Mouse (Mus musculus): ENCODE measurements around the gene Wnt5b. TPM values are rescaled to one million over a fixed set of nuclear protein-coding genes. Genes with fewer than 3 reads are reported as not detected.

The Wnt5b gene
- polyA plus RNA-seq (2012; ENCODE audit: insufficient read depth, insufficient read length, low replicate concordance, missing spikeins) = not detected in 2 replicates

- 1% methylated on average over 116 of the region's 120 CpGs for WGBS
- Histone ChIP-seq H3K4me1 (ENCODE audit: control insufficient read depth, insufficient read depth, low read length) (peaks cover 8% of the 10 kb centered on the region), H3K4me3 (ENCODE audit: insufficient read depth, low read depth, low read length) (peak within 1 kb of the TSS; percentile 70), H3K27ac (ENCODE audit: insufficient read depth, low read depth, low read length) (no peak within 1 kb of the TSS)
- TF ChIP-seq POLR2A (IDR thresholded peaks at IDR 0.05; ENCODE audit: insufficient read depth, low read depth, low read length) (no peak), CTCF (IDR thresholded peaks at IDR 0.05; ENCODE audit: insufficient read depth, low read depth, low read length) (no peak)
Measured at GRCm38 (mm10) chr6:119543803-119544517, at the start of gene Wnt5b. TSS of gene Wnt5b (minus strand) at chr6:119544347.

GRCm38 (mm10) chr6:119590872-119591271, 46.7 kb upstream of the Wnt5b start:
- Histone ChIP-seq H3K4me1 (ENCODE audit: control insufficient read depth, insufficient read depth, low read length) (peaks cover 3% of the 10 kb centered on the region; the same call in 1 of the 2 replicates), H3K27ac (ENCODE audit: insufficient read depth, low read depth, low read length) (no peak overlapping the region), H3K4me3 (ENCODE audit: insufficient read depth, low read depth, low read length) (no peak overlapping the region)
- no peak for TF ChIP-seq CTCF (IDR thresholded peaks at IDR 0.05; ENCODE audit: insufficient read depth, low read depth, low read length)
- no peak for TF ChIP-seq POLR2A (IDR thresholded peaks at IDR 0.05; ENCODE audit: insufficient read depth, low read depth, low read length)
- WGBS = 91% methylated on average over 2 of the region's 2 CpGs

GRCm38 (mm10) chr6:119587897-119588296, 43.8 kb upstream of the Wnt5b start:
- TF ChIP-seq POLR2A (IDR thresholded peaks at IDR 0.05; ENCODE audit: insufficient read depth, low read depth, low read length) (no peak), CTCF (IDR thresholded peaks at IDR 0.05; ENCODE audit: insufficient read depth, low read depth, low read length) (no peak)
- 95% methylated on average over 2 of the region's 2 CpGs for WGBS

GRCm38 (mm10) chr6:119587454-119587853, 43.3 kb upstream of the Wnt5b start:
- TF ChIP-seq CTCF (IDR thresholded peaks at IDR 0.05; ENCODE audit: insufficient read depth, low read depth, low read length) (no peak), POLR2A (IDR thresholded peaks at IDR 0.05; ENCODE audit: insufficient read depth, low read depth, low read length) (no peak)
- Histone ChIP-seq H3K4me1 (ENCODE audit: control insufficient read depth, insufficient read depth, low read length) (peaks cover 3% of the 10 kb centered on the region; the same call in 1 of the 2 replicates), H3K27ac (ENCODE audit: insufficient read depth, low read depth, low read length) (no peak overlapping the region), H3K4me3 (ENCODE audit: insufficient read depth, low read depth, low read length) (no peak overlapping the region)

More at GRCm38 (mm10) chr6:119587897-119588296, 43.8 kb upstream of the Wnt5b start:
- no peak overlapping the region for H3K27ac ChIP-seq (ENCODE audit: insufficient read depth, low read depth, low read length)
- H3K4me3 ChIP-seq (ENCODE audit: insufficient read depth, low read depth, low read length) = no peak overlapping the region
- peaks cover 3% of the 10 kb centered on the region; the same call in 1 of the 2 replicates for H3K4me1 ChIP-seq (ENCODE audit: control insufficient read depth, insufficient read depth, low read length)

- 76% methylated on average over 5 of the region's 5 CpGs for WGBS
Measured at GRCm38 (mm10) chr6:119585652-119586375, 41.7 kb upstream of the Wnt5b start.

GRCm38 (mm10) chr6:119584061-119584460, 39.9 kb upstream of the Wnt5b start:
- Histone ChIP-seq H3K27ac (ENCODE audit: insufficient read depth, low read depth, low read length) (no peak overlapping the region), H3K4me1 (ENCODE audit: control insufficient read depth, insufficient read depth, low read length) (peaks cover 3% of the 10 kb centered on the region; the same call in 1 of the 2 replicates), H3K4me3 (ENCODE audit: insufficient read depth, low read depth, low read length) (no peak overlapping the region)
- WGBS = 76% methylated on average over 1 of the region's 1 CpGs
- no peak for TF ChIP-seq POLR2A (IDR thresholded peaks at IDR 0.05; ENCODE audit: insufficient read depth, low read depth, low read length)
- TF ChIP-seq CTCF (IDR thresholded peaks at IDR 0.05; ENCODE audit: insufficient read depth, low read depth, low read length) = no peak

More at GRCm38 (mm10) chr6:119585652-119586375, 41.7 kb upstream of the Wnt5b start:
- TF ChIP-seq CTCF (IDR thresholded peaks at IDR 0.05; ENCODE audit: insufficient read depth, low read depth, low read length) (no peak), POLR2A (IDR thresholded peaks at IDR 0.05; ENCODE audit: insufficient read depth, low read depth, low read length) (no peak)
- no peak overlapping the region for H3K4me3 ChIP-seq (ENCODE audit: insufficient read depth, low read depth, low read length)
- H3K4me1 ChIP-seq (ENCODE audit: control insufficient read depth, insufficient read depth, low read length) = peaks cover 3% of the 10 kb centered on the region; the same call in 1 of the 2 replicates
- H3K27ac ChIP-seq (ENCODE audit: insufficient read depth, low read depth, low read length) = no peak overlapping the region

GRCm38 (mm10) chr6:119583165-119583564, 39.0 kb upstream of the Wnt5b start:
- TF ChIP-seq POLR2A (IDR thresholded peaks at IDR 0.05; ENCODE audit: insufficient read depth, low read depth, low read length) (no peak), CTCF (IDR thresholded peaks at IDR 0.05; ENCODE audit: insufficient read depth, low read depth, low read length) (no peak)
- 99% methylated on average over 5 of the region's 5 CpGs for WGBS
- Histone ChIP-seq H3K4me1 (ENCODE audit: control insufficient read depth, insufficient read depth, low read length) (peaks cover 3% of the 10 kb centered on the region; the same call in 1 of the 2 replicates), H3K4me3 (ENCODE audit: insufficient read depth, low read depth, low read length) (no peak overlapping the region), H3K27ac (ENCODE audit: insufficient read depth, low read depth, low read length) (no peak overlapping the region)

- no peak overlapping the region for H3K4me3 ChIP-seq (ENCODE audit: insufficient read depth, low read depth, low read length)
- no peaks in the 10 kb centered on the region for H3K4me1 ChIP-seq (ENCODE audit: control insufficient read depth, insufficient read depth, low read length)
- WGBS = 90% methylated on average over 4 of the region's 4 CpGs
- TF ChIP-seq CTCF (IDR thresholded peaks at IDR 0.05; ENCODE audit: insufficient read depth, low read depth, low read length) (no peak), POLR2A (IDR thresholded peaks at IDR 0.05; ENCODE audit: insufficient read depth, low read depth, low read length) (no peak)
- H3K27ac ChIP-seq (ENCODE audit: insufficient read depth, low read depth, low read length) = no peak overlapping the region
Measured at GRCm38 (mm10) chr6:119576706-119577105, 32.6 kb upstream of the Wnt5b start.

GRCm38 (mm10) chr6:119575331-119575730, 31.2 kb upstream of the Wnt5b start:
- Histone ChIP-seq H3K27ac (ENCODE audit: insufficient read depth, low read depth, low read length) (no peak overlapping the region), H3K4me1 (ENCODE audit: control insufficient read depth, insufficient read depth, low read length) (peaks cover 6% of the 10 kb centered on the region; the same call in 1 of the 2 replicates), H3K4me3 (ENCODE audit: insufficient read depth, low read depth, low read length) (no peak overlapping the region)
- TF ChIP-seq CTCF (IDR thresholded peaks at IDR 0.05; ENCODE audit: insufficient read depth, low read depth, low read length) (no peak), POLR2A (IDR thresholded peaks at IDR 0.05; ENCODE audit: insufficient read depth, low read depth, low read length) (no peak)
- WGBS = 97% methylated on average over 12 of the region's 12 CpGs
